Mouse (Mus musculus) gastrocnemius, adult 2 months (tissue): ENCODE measurements around the gene Tpx2. TPM values are rescaled to one million over a fixed set of nuclear protein-coding genes. Genes with fewer than 3 reads are reported as not detected.
A peak's percentile ranks its signal among the peaks of the same experiment; 100 is the strongest.

Source experiments
- DNase-seq: peaks from one replicate; pipeline ENCODE4 v3.0.0; 2022
- H3K27ac ChIP-seq: fragments of 200-600 bp; 2 replicates; pipeline ENCODE4 v1.8.1; 2022; ENCODE audit warnings: mild to moderate bottlenecking
- H3K4me3 ChIP-seq: fragments of 200-600 bp; 2 replicates; pipeline ENCODE4 v1.8.1; 2022; ENCODE audit warnings: mild to moderate bottlenecking, moderate library complexity
- CTCF ChIP-seq: fragments of 200-600 bp; IDR thresholded peaks from 2 replicates; pipeline ENCODE4 v1.8.1; 2022; ENCODE audit warnings: antibody characterized with exemption, mild to moderate bottlenecking, moderate library complexity
- intact Hi-C: fragments of 180-260 bp; cut with DNase I; formaldehyde crosslinking; loops from one replicate; pipeline ENCODE4 v1.15.1; 2025
- long read RNA-seq, 2 experiments: library from polyadenylated mRNA; stranded (forward); transcript quantifications; one replicate each; pipeline ENCODE4 v2.0.0; 2021
- total RNA-seq, 2 experiments: library from RNA; stranded (reverse); gene quantifications; 2 replicates each; pipeline ENCODE4 v1.2.3; 2021

Gene Tpx2
- 1 to 10 TPM; 1.1 to 1.7 TPM for total RNA-seq
- long read RNA-seq, experiment 1, full-length matches to known transcripts: 1 of 1 reads
- long read RNA-seq, experiment 1, partial matches to known transcripts: 0 of 1 reads
- long read RNA-seq, experiment 1, other reads (novel, unspliced or antisense): 0 of 1 reads
- long read RNA-seq, experiment 2, partial matches to known transcripts: 1 of 1 reads
- long read RNA-seq, experiment 2, other reads (novel, unspliced or antisense): 0 of 1 reads

- intact Hi-C loops: no loop called here
These were observed at the start of gene Tpx2 for GRCm38 (mm10) chr2:152847815-152848302. Gene Tpx2 (plus strand): TSS chr2:152847964.

DNA sequence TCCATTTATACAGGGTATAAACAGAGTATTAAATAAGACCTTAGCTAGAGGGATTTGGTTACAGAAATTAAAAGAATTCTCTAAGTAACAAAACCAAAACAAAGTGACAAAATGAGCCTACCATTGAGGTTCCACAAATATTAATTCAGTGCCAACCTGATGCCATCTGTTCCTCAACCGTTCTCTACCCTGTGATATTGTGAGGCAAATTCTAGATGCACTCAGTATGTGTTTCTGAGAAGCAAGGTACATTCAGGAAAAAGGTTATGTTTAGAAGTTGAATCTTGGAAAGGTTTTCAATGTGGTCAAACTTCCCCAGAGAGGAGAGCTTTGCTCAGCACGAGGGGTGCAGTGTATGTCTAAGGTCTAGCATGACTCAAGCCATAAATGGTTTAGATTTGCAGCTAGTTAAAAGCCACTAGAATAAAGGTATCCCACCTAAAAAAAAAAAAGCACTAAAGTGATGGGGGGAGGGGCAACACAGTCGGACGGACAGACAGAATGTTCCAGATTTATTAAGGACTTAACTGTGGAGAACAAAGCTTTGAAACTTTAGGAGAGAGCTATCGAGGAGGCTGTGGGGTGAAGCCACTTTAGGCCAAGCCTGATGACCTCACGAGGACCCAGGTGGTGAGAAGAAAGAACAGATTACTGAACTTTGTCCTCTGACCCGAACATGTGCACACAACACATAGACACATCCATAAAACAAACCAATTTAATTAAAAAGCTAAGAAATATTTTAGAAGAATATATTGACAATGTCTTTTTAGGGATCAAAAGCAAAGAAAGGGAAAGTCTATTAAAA is 47.6 kb upstream of the Tpx2 start:
- intact Hi-C loops: no loop called here
- Histone ChIP-seq H3K4me3 (no peak overlapping the region), H3K27ac (no peak overlapping the region)
- no peak for TF ChIP-seq CTCF
- no peak for DNase-seq

More at GRCm38 (mm10) chr2:152847815-152848302, at the start of gene Tpx2:
- Histone ChIP-seq H3K4me3 (peak within 1 kb of the TSS; percentile 92), H3K27ac (peak within 1 kb of the TSS; percentile 78)
- DNase-seq: peak; percentile 98
- peak; percentile 25; the same call in 1 of the 2 replicates for TF ChIP-seq CTCF

DNA sequence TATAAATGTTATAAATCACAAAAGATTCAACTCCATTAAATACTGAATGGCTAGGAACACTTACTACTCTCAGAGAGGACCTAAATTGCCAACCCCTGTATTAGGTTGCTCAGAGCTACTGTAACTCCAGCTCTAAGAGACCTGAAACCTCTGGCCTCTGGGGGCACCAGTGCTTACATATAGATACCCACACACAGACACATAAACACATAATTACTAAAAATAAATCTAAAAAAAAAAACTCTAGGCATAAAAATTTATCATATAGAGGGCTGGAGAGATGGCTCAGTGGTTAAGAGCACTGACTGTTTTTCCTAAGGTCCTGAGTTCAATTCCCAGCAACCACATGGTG is 47.0 kb upstream of the Tpx2 start:
- Histone ChIP-seq H3K27ac (no peak overlapping the region), H3K4me3 (no peak overlapping the region)
- DNase-seq: no peak
- TF ChIP-seq CTCF: no peak
- intact Hi-C loops: no loop called here

- intact Hi-C loops: no loop called here
- TF ChIP-seq CTCF: no peak
- no peak for DNase-seq
- no peak overlapping the region for H3K4me3 ChIP-seq
- peak overlapping the region; percentile 20; the same call in 1 of the 2 replicates for H3K27ac ChIP-seq
These were observed 45.5 kb upstream of the Tpx2 start for GRCm38 (mm10) chr2:152802303-152802702.

DNA sequence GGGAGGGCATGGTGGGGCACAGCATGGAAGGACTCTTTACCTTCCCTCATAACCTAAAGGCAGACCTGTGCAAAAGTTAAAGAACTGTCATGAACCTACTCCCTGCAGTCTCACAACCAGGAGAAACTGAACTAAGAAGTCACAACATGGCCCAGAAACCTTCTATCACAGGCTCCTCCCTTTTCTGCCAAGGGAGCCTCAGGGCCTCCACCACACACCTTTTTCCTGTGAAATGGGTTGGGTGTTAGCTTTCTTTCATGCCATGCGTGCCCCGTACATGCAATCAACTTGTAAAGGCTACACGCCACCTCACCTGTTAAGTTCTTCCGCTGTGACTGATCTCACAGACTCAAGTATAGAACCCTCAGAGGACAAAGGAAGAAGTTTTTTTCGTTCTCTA is 44.7 kb upstream of the Tpx2 start:
- H3K27ac ChIP-seq: peak overlapping the region; percentile 10; the same call in 1 of the 2 replicates
- DNase-seq: no peak
- no peak overlapping the region for H3K4me3 ChIP-seq
- intact Hi-C loops: no loop called here
- TF ChIP-seq CTCF: no peak

DNA sequence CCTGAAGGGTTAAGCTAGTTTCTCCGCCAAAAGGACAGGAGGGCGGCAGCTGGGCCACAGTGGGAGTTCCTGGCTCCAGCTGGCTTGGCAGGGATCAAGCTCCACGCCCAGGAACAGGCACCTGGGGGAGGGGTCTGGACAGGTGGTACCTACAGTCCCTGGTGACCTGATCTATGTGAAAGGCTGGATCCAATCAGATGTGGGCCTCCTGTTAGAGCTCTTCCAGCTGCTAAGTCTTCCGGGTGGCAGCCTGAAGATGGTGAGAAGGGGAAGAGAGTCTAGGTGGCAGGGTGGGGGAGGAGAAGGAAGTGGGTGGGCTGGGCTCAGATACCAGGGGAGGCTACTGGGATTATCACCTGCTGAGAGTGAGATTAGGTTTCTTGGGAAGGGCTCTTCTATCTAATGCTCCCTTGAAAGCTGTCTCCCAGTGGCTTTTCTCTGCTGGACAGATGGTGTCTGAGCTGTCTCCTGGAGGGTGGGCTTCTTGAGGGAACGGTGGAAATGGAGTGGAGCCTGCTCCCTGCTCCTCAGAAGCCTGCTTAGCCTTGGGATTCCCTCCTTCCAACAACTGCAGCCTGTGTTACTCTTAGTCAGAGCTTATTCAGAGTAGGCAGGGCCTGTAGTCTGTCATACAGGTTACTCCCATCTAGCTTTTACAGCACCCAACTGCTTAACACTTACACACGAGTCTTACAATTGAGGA is 43.2 kb upstream of the Tpx2 start:
- intact Hi-C loops: no loop called here
- Histone ChIP-seq H3K27ac (peak overlapping the region; percentile 72), H3K4me3 (peak overlapping the region; percentile 30)
- DNase-seq: peak; percentile 39
- no peak for TF ChIP-seq CTCF

- Histone ChIP-seq H3K4me3 (no peak overlapping the region), H3K27ac (peak overlapping the region; percentile 72)
- no peak for TF ChIP-seq CTCF
- intact Hi-C loops: no loop called here
- DNase-seq: no peak
These were observed 42.7 kb upstream of the Tpx2 start for GRCm38 (mm10) chr2:152805111-152805490.

- intact Hi-C loops: no loop called here
- H3K4me3 ChIP-seq: no peak overlapping the region
- no peak for TF ChIP-seq CTCF
- peak overlapping the region; percentile 72 for H3K27ac ChIP-seq
- DNase-seq: no peak
These were observed 41.7 kb upstream of the Tpx2 start for GRCm38 (mm10) chr2:152806037-152806436.

GRCm38 (mm10) chr2:152808178-152808577 is 39.6 kb upstream of the Tpx2 start:
- intact Hi-C loops: no loop called here
- H3K27ac ChIP-seq: peak overlapping the region; percentile 46; the same call in 1 of the 2 replicates
- TF ChIP-seq CTCF: no peak
- no peak overlapping the region for H3K4me3 ChIP-seq
- DNase-seq: no peak

- no peak for TF ChIP-seq CTCF
- DNase-seq: no peak
- H3K4me3 ChIP-seq: no peak overlapping the region
- H3K27ac ChIP-seq: peak overlapping the region; percentile 56
- intact Hi-C loops: no loop called here
These were observed 37.4 kb upstream of the Tpx2 start for GRCm38 (mm10) chr2:152810158-152810941.

- no peak for TF ChIP-seq CTCF
- no peak for DNase-seq
- intact Hi-C loops: no loop called here
- H3K4me3 ChIP-seq: no peak overlapping the region
- H3K27ac ChIP-seq: peak overlapping the region; percentile 56
These were observed 36.2 kb upstream of the Tpx2 start for GRCm38 (mm10) chr2:152811336-152812165.
